7 mouse cellular contexts compared by ENCODE assay signal in genomic region chr19:46507806-46508205, GRCm38 (mm10). TPM values are rescaled to one million over a fixed set of nuclear protein-coding genes. Genes with fewer than 3 reads are reported as not detected.
A peak's percentile ranks its signal among the peaks of the same experiment; 100 is the strongest.
DNase-seq lines count a peak whose midpoint lies in the region; ATAC-seq and TF ChIP-seq lines count a peak whose summit lies in the region.

No protein-coding gene starts in this region.

- no peak for ATAC-seq in lung, postnatal 0 days
- ATAC-seq in hindbrain, embryonic 13.5 days (ENCODE audit: low FRiP score), result no peak
- no peak for ATAC-seq in stomach, embryonic 15.5 days (ENCODE audit: insufficient read depth, low FRiP score, low read depth)
- no peak for ATAC-seq in megakaryocyte progenitor cell, adult 5-6 weeks (replicated peaks; ENCODE audit: poor library complexity)

- peaks cover 11% of the 10 kb centered on the region; the same call in 1 of the 2 replicates for H3K36me3 ChIP-seq in lung, postnatal 0 days (ENCODE audit: insufficient read depth, low read length)
- peaks cover 63% of the 10 kb centered on the region for H3K36me3 ChIP-seq in hindbrain, embryonic 13.5 days
- H3K36me3 ChIP-seq in limb, embryonic 10.5 days, result peaks cover 79% of the 10 kb centered on the region
- peaks cover 14% of the 10 kb centered on the region for H3K36me3 ChIP-seq in stomach, embryonic 15.5 days

- no peak for TF ChIP-seq EP300 in lung, postnatal 0 days (IDR thresholded peaks at IDR 0.05)

- peak overlapping the region; percentile 100 for H3K27ac ChIP-seq in lung, postnatal 0 days (ENCODE audit: low read length)
- peak overlapping the region; percentile 94 for H3K27ac ChIP-seq in hindbrain, embryonic 13.5 days
- 0 out of 2 replicates have a peak overlapping the region, but pooled peaks have one; percentile 1 for H3K27ac ChIP-seq in limb, embryonic 10.5 days
- peak overlapping the region; percentile 77; the same call in 1 of the 2 replicates for H3K27ac ChIP-seq in stomach, embryonic 15.5 days

- no peak for TF ChIP-seq CTCF in lung, postnatal 0 days (IDR thresholded peaks at IDR 0.05)

- WGBS in lung, postnatal 0 days, result 29% methylated on average over 1 of the region's 1 CpGs
- WGBS in hindbrain, embryonic 13.5 days, result 83% methylated on average over 1 of the region's 1 CpGs
- whole genome bisulfite sequencing in limb, embryonic 10.5 days, result 89% methylated on average over 1 of the region's 1 CpGs
- WGBS in stomach, embryonic 15.5 days, result 59% methylated on average over 1 of the region's 1 CpGs

- no peaks in the 10 kb centered on the region for H3K27me3 ChIP-seq in lung, postnatal 0 days (replicated peaks; ENCODE audit: insufficient read depth, low read length)
- no peaks in the 10 kb centered on the region for H3K27me3 ChIP-seq in hindbrain, embryonic 13.5 days
- no peaks in the 10 kb centered on the region for H3K27me3 ChIP-seq in limb, embryonic 10.5 days (ENCODE audit: low read depth, poor library complexity, severe bottlenecking)
- H3K27me3 ChIP-seq in stomach, embryonic 15.5 days (replicated peaks), result no peaks in the 10 kb centered on the region

- peak overlapping the region; percentile 20; the same call in 1 of the 2 replicates for H3K9ac ChIP-seq in lung, postnatal 0 days (replicated peaks; ENCODE audit: low read depth)
- H3K9ac ChIP-seq in hindbrain, embryonic 13.5 days, result peak overlapping the region; percentile 99
- H3K9ac ChIP-seq in stomach, embryonic 15.5 days, result no peak overlapping the region

- peak overlapping the region; percentile 66; the same call in 1 of the 2 replicates for H3K4me2 ChIP-seq in lung, postnatal 0 days (replicated peaks; ENCODE audit: low read depth, low read length)
- peak overlapping the region; percentile 93 for H3K4me2 ChIP-seq in hindbrain, embryonic 13.5 days
- H3K4me2 ChIP-seq in stomach, embryonic 15.5 days, result no peak overlapping the region; the same call in 1 of the 2 replicates

- 0 out of 2 replicates have a peak overlapping the region, but pooled peaks have one; percentile 0 for H3K4me3 ChIP-seq in lung, postnatal 0 days (ENCODE audit: low read depth, low read length)
- peak overlapping the region; percentile 99 for H3K4me3 ChIP-seq in hindbrain, embryonic 13.5 days
- H3K4me3 ChIP-seq in limb, embryonic 10.5 days, result no peak overlapping the region
- H3K4me3 ChIP-seq in stomach, embryonic 15.5 days (replicated peaks), result no peak overlapping the region

- DNase-seq in lung, postnatal 0 days (ENCODE audit: low spot score), result no peak
- DNase-seq in lung, postnatal 10 days, result no peak
- DNase-seq in limb, embryonic 10.5 days (ENCODE audit: low spot score), result no peak
- no peak for DNase-seq in spleen, postnatal 14 days (ENCODE audit: low spot score in 2 of 2)

- no peaks in the 10 kb centered on the region for H3K9me3 ChIP-seq in lung, postnatal 0 days (ENCODE audit: low read length)
- H3K9me3 ChIP-seq in hindbrain, embryonic 13.5 days, result no peaks in the 10 kb centered on the region
- H3K9me3 ChIP-seq in limb, embryonic 10.5 days (replicated peaks), result no peaks in the 10 kb centered on the region
- H3K9me3 ChIP-seq in stomach, embryonic 15.5 days, result no peaks in the 10 kb centered on the region

- H3K4me1 ChIP-seq in lung, postnatal 0 days (ENCODE audit: insufficient read depth, low read depth, low read length), result peaks cover 54% of the 10 kb centered on the region
- peaks cover 80% of the 10 kb centered on the region for H3K4me1 ChIP-seq in hindbrain, embryonic 13.5 days (replicated peaks)
- peaks cover 65% of the 10 kb centered on the region for H3K4me1 ChIP-seq in limb, embryonic 10.5 days
- peaks cover 67% of the 10 kb centered on the region for H3K4me1 ChIP-seq in stomach, embryonic 15.5 days

RNA-seq across cellular contexts. Expression of gene Trim8, which starts 6.3 kb away (rescaled TPM):
- 34.1 and 34.8 TPM in 2 replicates for polyA plus RNA-seq in lung, postnatal 0 days (2015; fragmentation: Nextera tagmentation; extraction: Ambion mirVana)
- polyA plus RNA-seq in hindbrain, embryonic 13.5 days (2015; fragmentation: Nextera tagmentation; extraction: Ambion mirVana), result 29.7 and 31.6 TPM in 2 replicates
- polyA plus RNA-seq in limb, embryonic 10.5 days (2016; fragmentation: Nextera tagmentation; extraction: Ambion mirVana), result 13.0 and 15.2 TPM in 2 replicates
- 20.4 and 20.9 TPM in 2 replicates for polyA plus RNA-seq in stomach, embryonic 15.5 days (2015; fragmentation: Nextera tagmentation; extraction: Ambion mirVana)
- total RNA-seq in megakaryocyte progenitor cell, adult 5-6 weeks (2015), result 9.7 and 18.0 TPM in 2 replicates
- 12.8 and 12.9 TPM in 2 replicates for total RNA-seq in megakaryocyte progenitor cell, adult 5-6 weeks (2017)

Comparison
In these comparisons a context has a peak if more than half of its experiments do, and no peak if none do; other contexts are left out.
1. H3K27ac ChIP-seq: peak in every context shown above with its lines; median percentile 100 in lung, postnatal 0 days; 94 in hindbrain, embryonic 13.5 days; 77 in stomach, embryonic 15.5 days; 1 in limb, embryonic 10.5 days.
2. H3K4me3 ChIP-seq: peak in lung, postnatal 0 days (single experiment) and hindbrain, embryonic 13.5 days (single experiment); none in limb, embryonic 10.5 days (single experiment) and stomach, embryonic 15.5 days (single experiment).